Mouse (Mus musculus) bone marrow, adult 2 months (tissue): ENCODE data around the gene Nr2e1.

Source experiments
- CTCF ChIP-seq: fragments of 200-500 bp; IDR thresholded peaks from 2 replicates; pipeline ENCODE4 v1.5.1; 2011; ENCODE audit warnings: low read length, control low read depth; ENCODE audit not compliant: control insufficient read depth, insufficient read depth
- POLR2A ChIP-seq: fragments of 200-500 bp; IDR thresholded peaks from 2 replicates; pipeline ENCODE4 v1.6.1; 2011; ENCODE audit warnings: low read depth, mild to moderate bottlenecking, control low read depth, low read length, borderline replicate concordance; ENCODE audit not compliant: control insufficient read depth

- no peak for TF ChIP-seq CTCF
- TF ChIP-seq POLR2A = no peak
These were observed 8.0 kb upstream of the Nr2e1 start for GRCm38 (mm10) chr10:42591185-42591992.
